Mouse (Mus musculus): Measurements from ENCODE around the gene Dennd1b.

DNA sequence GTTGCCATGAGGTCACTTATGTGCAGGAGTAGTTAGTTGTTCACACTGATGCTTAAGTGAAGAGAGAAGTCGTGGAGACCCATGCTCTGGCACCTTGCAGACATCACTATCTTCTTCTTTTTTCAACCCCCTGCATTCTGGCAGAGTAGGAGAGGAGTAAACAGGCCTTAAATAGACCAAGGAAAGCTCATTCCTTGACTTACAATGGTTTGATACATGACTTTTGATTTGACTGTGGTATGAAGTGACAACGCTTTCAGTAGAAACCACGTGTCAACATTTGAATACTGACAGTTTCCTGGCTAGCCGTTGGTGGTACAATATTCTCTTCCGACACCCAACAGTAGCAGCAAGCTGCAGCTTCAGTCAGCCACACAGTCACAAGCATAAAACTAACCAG lies 8.3 kb upstream of the Dennd1b start:
- TF ChIP-seq EP300 (IDR thresholded peaks at IDR 0.05; ENCODE audit: insufficient read depth, low read depth, low read length) (no peak), POLR2A (IDR thresholded peaks at IDR 0.05; ENCODE audit: insufficient read depth, low read length) (no peak)
